Mouse (Mus musculus) kidney, adult 2 months (tissue): ENCODE measurements around the gene Ttc1. TPM values are rescaled to one million over a fixed set of nuclear protein-coding genes. Genes with fewer than 3 reads are reported as not detected.
A peak's percentile ranks its signal among the peaks of the same experiment; 100 is the strongest.

Experiments used
- DNase-seq: peaks from one replicate; pipeline ENCODE4 v3.0.0; 2021
- H3K27ac ChIP-seq: fragments of 200-500 bp; 2 replicates; pipeline ENCODE4 v1.5.1; 2012; ENCODE audit warnings: low read depth, low read length, control low read depth, inconsistent platforms; ENCODE audit not compliant: insufficient read depth
- H3K27me3 ChIP-seq: fragments of 200-500 bp; replicated peaks from 2 replicates; pipeline ENCODE4 v1.6.1; 2012; ENCODE audit warnings: mild to moderate bottlenecking, moderate library complexity, low read length, inconsistent platforms; ENCODE audit not compliant: control insufficient read depth, insufficient read depth
- H3K36me3 ChIP-seq: fragments of 200-500 bp; 2 replicates; pipeline ENCODE4 v1.6.1; 2012; ENCODE audit warnings: mild to moderate bottlenecking, moderate library complexity, low read length, inconsistent platforms; ENCODE audit not compliant: control insufficient read depth, insufficient read depth
- H3K4me1 ChIP-seq: fragments of 200-500 bp; 2 replicates; pipeline ENCODE4 v1.6.1; 2011; ENCODE audit warnings: low read length; ENCODE audit not compliant: control insufficient read depth, insufficient read depth
- H3K4me3 ChIP-seq: fragments of 200-500 bp; 2 replicates; pipeline ENCODE4 v1.5.1; 2011; ENCODE audit warnings: mild to moderate bottlenecking, low read depth, low read length, control low read depth; ENCODE audit not compliant: insufficient read depth
- CTCF ChIP-seq: fragments of 200-500 bp; conservative IDR thresholded peaks from 2 replicates; pipeline ENCODE4 v1.5.1; 2011; ENCODE audit warnings: low read depth, mild to moderate bottlenecking, control low read depth, low read length, moderate library complexity, mixed read lengths; ENCODE audit not compliant: insufficient read depth, insufficient read length
- POLR2A ChIP-seq: fragments of 200-500 bp; IDR thresholded peaks from one replicate; pipeline ENCODE4 v1.6.1; 2011; ENCODE audit warnings: low read depth, low read length, control low read depth
- WGBS: fragments of 180-500 bp; shearing (Covaris S2); methylation state at CpG from one replicate; pipeline ENCODE4 v1.1.7; 2018; 5-methylcytosine and 5-hydroxymethylcytosine counted together
- polyA plus RNA-seq: library from polyadenylated mRNA; depleted of rRNA; stranded (reverse); fragments of >200 nt; gene quantifications from 2 replicates; pipeline ENCODE4 v1.2.3, GENCODE M21; 2012

The Ttc1 gene
- polyA plus RNA-seq, 1 experiment = 15.3 TPM

- TF ChIP-seq CTCF = no peak
- TF ChIP-seq POLR2A = no peak
- Histone ChIP-seq H3K4me1 (no peaks in the 10 kb centered on the region), H3K27ac (no peak overlapping the region), H3K4me3 (peak overlapping the region; percentile 2; the same call in 1 of the 2 replicates), H3K36me3 (no peaks in the 10 kb centered on the region), H3K27me3 (0 out of 2 replicates have a peak, but pooled peaks cover 2% of the 10 kb centered on the region)
- DNase-seq = peak; percentile 25
- 18% methylated on average over 63 of the region's 63 CpGs for WGBS
These were observed 27.9 kb upstream of the Ttc1 start for GRCm38 (mm10) chr11:43775469-43776323.

- Histone ChIP-seq H3K4me1 (no peaks in the 10 kb centered on the region), H3K4me3 (no peak overlapping the region), H3K36me3 (no peaks in the 10 kb centered on the region), H3K27me3 (0 out of 2 replicates have a peak, but pooled peaks cover 2% of the 10 kb centered on the region), H3K27ac (no peak overlapping the region)
- DNase-seq = peak; percentile 73
- TF ChIP-seq POLR2A = no peak
- no peak for TF ChIP-seq CTCF
- WGBS = 43% methylated on average over 5 of the region's 5 CpGs
These were observed 25.9 kb upstream of the Ttc1 start for GRCm38 (mm10) chr11:43773725-43774124.

- no peak overlapping the region for H3K27ac ChIP-seq
- H3K36me3 ChIP-seq = no peaks in the 10 kb centered on the region
- H3K4me3 ChIP-seq = no peak overlapping the region
- no peaks in the 10 kb centered on the region for H3K27me3 ChIP-seq
- no peak for TF ChIP-seq CTCF
- no peak for TF ChIP-seq POLR2A
- no peaks in the 10 kb centered on the region for H3K4me1 ChIP-seq
- DNase-seq = no peak
- WGBS = 84% methylated on average over 4 of the region's 4 CpGs
These were observed 22.3 kb upstream of the Ttc1 start for GRCm38 (mm10) chr11:43770110-43770509.

- no peak for DNase-seq
- Histone ChIP-seq H3K4me3 (no peak overlapping the region), H3K27me3 (no peaks in the 10 kb centered on the region), H3K36me3 (no peaks in the 10 kb centered on the region), H3K4me1 (no peaks in the 10 kb centered on the region), H3K27ac (no peak overlapping the region)
- TF ChIP-seq POLR2A (no peak), CTCF (no peak)
- 45% methylated on average over 11 of the region's 11 CpGs for WGBS
These were observed 19.9 kb upstream of the Ttc1 start for GRCm38 (mm10) chr11:43767749-43768148.

- H3K27ac ChIP-seq = no peak overlapping the region
- H3K27me3 ChIP-seq = no peaks in the 10 kb centered on the region
- TF ChIP-seq CTCF (peak; percentile 85), POLR2A (no peak)
- DNase-seq = peak; percentile 79
- 2% methylated on average over 37 of the region's 37 CpGs for WGBS
- no peaks in the 10 kb centered on the region for H3K4me1 ChIP-seq
- peak overlapping the region; percentile 58 for H3K4me3 ChIP-seq
- no peaks in the 10 kb centered on the region for H3K36me3 ChIP-seq
These were observed 19.3 kb upstream of the Ttc1 start for GRCm38 (mm10) chr11:43766922-43767648.

GRCm38 (mm10) chr11:43758436-43758835, 10.6 kb upstream of the Ttc1 start:
- Histone ChIP-seq H3K27me3 (no peaks in the 10 kb centered on the region), H3K36me3 (no peaks in the 10 kb centered on the region), H3K4me1 (no peaks in the 10 kb centered on the region), H3K27ac (no peak overlapping the region), H3K4me3 (no peak overlapping the region)
- WGBS = 57% methylated on average over 2 of the region's 2 CpGs
- no peak for TF ChIP-seq CTCF
- no peak for TF ChIP-seq POLR2A
- no peak for DNase-seq

GRCm38 (mm10) chr11:43755411-43755810, 7.6 kb upstream of the Ttc1 start:
- H3K4me1 ChIP-seq = no peaks in the 10 kb centered on the region
- H3K4me3 ChIP-seq = no peak overlapping the region
- WGBS = 65% methylated on average over 5 of the region's 5 CpGs
- H3K27ac ChIP-seq = no peak overlapping the region
- no peaks in the 10 kb centered on the region for H3K36me3 ChIP-seq
- TF ChIP-seq CTCF = no peak
- no peak for TF ChIP-seq POLR2A
- no peak for DNase-seq
- H3K27me3 ChIP-seq = no peaks in the 10 kb centered on the region
